Mouse (Mus musculus): ENCODE results near the gene Slc16a9. TPM values are rescaled to one million over a fixed set of nuclear protein-coding genes. Genes with fewer than 3 reads are reported as not detected.

Slc16a9 gene
- polyA plus RNA-seq, 1 experiment from 2014 or later: 0.32 TPM

DNA sequence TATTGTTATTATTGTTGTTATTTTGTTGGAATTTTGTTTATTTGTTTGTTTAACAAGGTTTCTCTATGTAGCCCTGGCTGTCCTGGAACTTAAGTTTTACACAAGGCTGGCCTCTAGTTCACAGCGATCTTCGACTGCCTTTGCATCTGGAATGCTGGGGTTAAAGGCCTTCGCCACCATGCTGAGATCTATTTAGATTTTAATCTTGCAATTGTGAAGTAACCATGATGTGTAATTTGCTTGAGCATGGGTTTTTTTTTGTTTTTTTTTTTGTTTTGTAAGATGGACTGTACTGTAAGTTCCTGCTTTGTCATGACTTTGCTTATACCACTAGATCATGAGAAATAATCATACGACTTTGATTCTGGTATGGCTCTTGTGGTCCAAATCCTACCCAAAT lies 16.0 kb downstream of the Slc16a9 start:
- no peaks in the 10 kb centered on the region for H3K4me1 ChIP-seq (replicated peaks; ENCODE audit: control insufficient read depth, insufficient read depth, low read length)
- H3K4me2 ChIP-seq (replicated peaks; ENCODE audit: low read depth, low read length): no peak overlapping the region
- WGBS: 53% methylated on average over 4 of the region's 4 CpGs
- no peak overlapping the region for H3K27ac ChIP-seq (ENCODE audit: low read depth, low read length)
- no peak for ATAC-seq (ENCODE audit: low FRiP score)
- H3K9me3 ChIP-seq (ENCODE audit: control insufficient read depth, low read length): no peaks in the 10 kb centered on the region
- no peaks in the 10 kb centered on the region for H3K36me3 ChIP-seq (ENCODE audit: control insufficient read depth, insufficient read depth, low read length)
- no peak overlapping the region for H3K9ac ChIP-seq (ENCODE audit: low read depth, low read length)
- no peak for DNase-seq (ENCODE audit: low spot score)
- no peaks in the 10 kb centered on the region for H3K27me3 ChIP-seq (ENCODE audit: control insufficient read depth, insufficient read depth, low read length)
- no peak overlapping the region for H3K4me3 ChIP-seq (ENCODE audit: low read depth, low read length)

GRCm38 (mm10) chr10:70262051-70262450 lies 17.2 kb downstream of the Slc16a9 start:
- ATAC-seq (ENCODE audit: low FRiP score): no peak
- H3K36me3 ChIP-seq (ENCODE audit: control insufficient read depth, insufficient read depth, low read length): no peaks in the 10 kb centered on the region
- no peaks in the 10 kb centered on the region for H3K9me3 ChIP-seq (ENCODE audit: control insufficient read depth, low read length)
- DNase-seq (ENCODE audit: low spot score): no peak
- no peaks in the 10 kb centered on the region for H3K4me1 ChIP-seq (replicated peaks; ENCODE audit: control insufficient read depth, insufficient read depth, low read length)
- no peaks in the 10 kb centered on the region for H3K27me3 ChIP-seq (ENCODE audit: control insufficient read depth, insufficient read depth, low read length)
- no peak overlapping the region for H3K4me2 ChIP-seq (replicated peaks; ENCODE audit: low read depth, low read length)
- 89% methylated on average over 3 of the region's 3 CpGs for WGBS
- H3K9ac ChIP-seq (ENCODE audit: low read depth, low read length): no peak overlapping the region
- no peak overlapping the region for H3K4me3 ChIP-seq (ENCODE audit: low read depth, low read length)
- H3K27ac ChIP-seq (ENCODE audit: low read depth, low read length): no peak overlapping the region

GRCm38 (mm10) chr10:70263681-70264189 lies 18.8 kb downstream of the Slc16a9 start:
- Histone ChIP-seq H3K4me3 (ENCODE audit: low read depth, low read length) (no peak overlapping the region), H3K9ac (ENCODE audit: low read depth, low read length) (no peak overlapping the region), H3K4me1 (replicated peaks; ENCODE audit: control insufficient read depth, insufficient read depth, low read length) (no peaks in the 10 kb centered on the region), H3K27ac (ENCODE audit: low read depth, low read length) (no peak overlapping the region), H3K4me2 (replicated peaks; ENCODE audit: low read depth, low read length) (no peak overlapping the region), H3K36me3 (ENCODE audit: control insufficient read depth, insufficient read depth, low read length) (no peaks in the 10 kb centered on the region), H3K27me3 (ENCODE audit: control insufficient read depth, insufficient read depth, low read length) (no peaks in the 10 kb centered on the region), H3K9me3 (ENCODE audit: control insufficient read depth, low read length) (no peaks in the 10 kb centered on the region)
- ATAC-seq (ENCODE audit: low FRiP score): no peak
- no peak for DNase-seq (ENCODE audit: low spot score)
- 94% methylated on average over 4 of the region's 4 CpGs for WGBS

DNA sequence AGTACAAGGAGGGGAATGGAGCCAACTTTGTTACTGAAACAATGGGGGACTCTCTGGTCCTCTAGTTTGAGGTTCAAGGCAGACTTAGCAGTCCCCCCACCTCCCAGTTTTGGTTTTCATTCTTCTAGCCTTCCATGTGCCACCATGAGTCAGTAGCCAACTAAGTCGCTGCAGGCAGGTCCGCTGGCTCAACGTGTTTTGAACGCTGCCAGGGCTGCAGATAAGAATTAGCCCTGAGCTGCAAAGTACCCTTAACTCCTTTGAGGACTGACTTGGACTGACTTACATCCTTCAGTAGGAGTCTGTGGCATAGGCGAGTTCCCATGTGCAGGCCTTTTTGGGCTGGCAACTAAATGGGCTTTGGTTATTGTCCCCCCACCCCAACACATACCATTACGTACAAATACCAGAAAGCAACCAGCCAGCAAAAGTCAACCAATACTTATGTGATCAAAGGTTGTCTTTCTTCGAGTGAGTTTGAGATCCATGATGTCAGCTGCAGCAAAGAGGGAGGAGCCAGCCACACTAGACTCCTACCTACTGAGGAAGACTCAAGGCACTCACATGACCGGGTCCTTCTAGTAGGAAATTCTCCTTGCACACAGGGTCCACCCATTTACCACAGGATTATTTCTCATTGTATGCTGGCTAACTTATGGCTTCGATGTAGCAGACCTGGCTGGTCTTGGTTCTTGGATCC lies 19.6 kb downstream of the Slc16a9 start:
- H3K9me3 ChIP-seq (ENCODE audit: control insufficient read depth, low read length): no peaks in the 10 kb centered on the region
- ATAC-seq (ENCODE audit: low FRiP score): no peak
- H3K36me3 ChIP-seq (ENCODE audit: control insufficient read depth, insufficient read depth, low read length): no peaks in the 10 kb centered on the region
- DNase-seq (ENCODE audit: low spot score): no peak
- H3K4me2 ChIP-seq (replicated peaks; ENCODE audit: low read depth, low read length): no peak overlapping the region
- H3K4me3 ChIP-seq (ENCODE audit: low read depth, low read length): no peak overlapping the region
- H3K4me1 ChIP-seq (replicated peaks; ENCODE audit: control insufficient read depth, insufficient read depth, low read length): no peaks in the 10 kb centered on the region
- H3K27ac ChIP-seq (ENCODE audit: low read depth, low read length): no peak overlapping the region
- no peaks in the 10 kb centered on the region for H3K27me3 ChIP-seq (ENCODE audit: control insufficient read depth, insufficient read depth, low read length)
- WGBS: 90% methylated on average over 9 of the region's 9 CpGs
- no peak overlapping the region for H3K9ac ChIP-seq (ENCODE audit: low read depth, low read length)

DNA sequence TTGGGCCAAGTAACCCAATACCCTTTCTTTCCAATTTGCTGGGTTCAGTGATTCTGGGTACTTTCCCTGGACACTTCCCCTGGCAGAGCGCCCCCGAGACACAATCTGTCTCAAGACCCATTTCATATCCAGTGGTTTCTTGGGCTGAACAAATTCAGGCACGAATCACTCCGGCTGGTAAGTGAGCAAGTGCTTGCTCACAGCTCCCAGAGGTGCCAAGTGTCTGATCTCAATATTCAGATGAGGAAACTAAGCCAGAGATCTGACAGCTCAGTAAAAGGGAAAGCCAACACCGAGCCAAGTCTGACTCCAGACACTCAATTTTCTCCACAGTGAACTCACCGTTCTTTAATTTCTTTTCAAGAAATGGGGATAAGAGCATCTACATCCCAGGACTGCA lies 21.6 kb downstream of the Slc16a9 start:
- ATAC-seq (ENCODE audit: low FRiP score) (no peak), DNase-seq (ENCODE audit: low spot score) (no peak)
- no peaks in the 10 kb centered on the region for H3K36me3 ChIP-seq (ENCODE audit: control insufficient read depth, insufficient read depth, low read length)
- 89% methylated on average over 6 of the region's 6 CpGs for WGBS
- H3K9me3 ChIP-seq (ENCODE audit: control insufficient read depth, low read length): no peaks in the 10 kb centered on the region
- no peak overlapping the region for H3K27ac ChIP-seq (ENCODE audit: low read depth, low read length)
- H3K4me3 ChIP-seq (ENCODE audit: low read depth, low read length): no peak overlapping the region
- H3K27me3 ChIP-seq (ENCODE audit: control insufficient read depth, insufficient read depth, low read length): no peaks in the 10 kb centered on the region
- H3K4me1 ChIP-seq (replicated peaks; ENCODE audit: control insufficient read depth, insufficient read depth, low read length): no peaks in the 10 kb centered on the region
- no peak overlapping the region for H3K9ac ChIP-seq (ENCODE audit: low read depth, low read length)
- no peak overlapping the region for H3K4me2 ChIP-seq (replicated peaks; ENCODE audit: low read depth, low read length)

GRCm38 (mm10) chr10:70268581-70269446 lies 23.9 kb downstream of the Slc16a9 start:
- ATAC-seq (ENCODE audit: low FRiP score) (no peak), DNase-seq (ENCODE audit: low spot score) (no peak)
- no peaks in the 10 kb centered on the region for H3K27me3 ChIP-seq (ENCODE audit: control insufficient read depth, insufficient read depth, low read length)
- H3K4me2 ChIP-seq (replicated peaks; ENCODE audit: low read depth, low read length): no peak overlapping the region
- H3K36me3 ChIP-seq (ENCODE audit: control insufficient read depth, insufficient read depth, low read length): no peaks in the 10 kb centered on the region
- no peaks in the 10 kb centered on the region for H3K9me3 ChIP-seq (ENCODE audit: control insufficient read depth, low read length)
- 85% methylated on average over 23 of the region's 23 CpGs for WGBS
- H3K4me3 ChIP-seq (ENCODE audit: low read depth, low read length): no peak overlapping the region
- no peak overlapping the region for H3K9ac ChIP-seq (ENCODE audit: low read depth, low read length)
- no peaks in the 10 kb centered on the region for H3K4me1 ChIP-seq (replicated peaks; ENCODE audit: control insufficient read depth, insufficient read depth, low read length)
- H3K27ac ChIP-seq (ENCODE audit: low read depth, low read length): no peak overlapping the region

DNA sequence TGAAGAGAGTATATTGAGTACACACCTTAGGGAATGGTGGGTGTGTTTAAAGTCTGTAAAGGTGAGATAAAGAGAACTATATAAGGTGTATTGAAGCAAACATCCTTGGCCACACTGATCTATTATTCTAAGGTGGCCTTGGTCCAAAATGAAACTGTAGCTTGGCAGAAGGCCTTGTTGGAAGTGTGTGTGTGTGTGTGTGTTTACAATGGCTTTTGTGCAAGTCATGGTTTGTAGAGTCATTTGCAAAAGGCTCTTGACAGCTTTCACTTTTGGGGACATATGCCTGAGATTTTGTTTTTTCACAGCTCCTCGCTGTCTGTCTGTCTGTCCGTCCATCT lies 24.5 kb downstream of the Slc16a9 start:
- Histone ChIP-seq H3K4me2 (replicated peaks; ENCODE audit: low read depth, low read length) (no peak overlapping the region), H3K9me3 (ENCODE audit: control insufficient read depth, low read length) (no peaks in the 10 kb centered on the region), H3K9ac (ENCODE audit: low read depth, low read length) (no peak overlapping the region), H3K27me3 (ENCODE audit: control insufficient read depth, insufficient read depth, low read length) (no peaks in the 10 kb centered on the region), H3K4me1 (replicated peaks; ENCODE audit: control insufficient read depth, insufficient read depth, low read length) (no peaks in the 10 kb centered on the region), H3K36me3 (ENCODE audit: control insufficient read depth, insufficient read depth, low read length) (no peaks in the 10 kb centered on the region), H3K4me3 (ENCODE audit: low read depth, low read length) (no peak overlapping the region), H3K27ac (ENCODE audit: low read depth, low read length) (no peak overlapping the region)
- WGBS: 98% methylated on average over 2 of the region's 2 CpGs
- DNase-seq (ENCODE audit: low spot score) (no peak), ATAC-seq (ENCODE audit: low FRiP score) (no peak)

DNA sequence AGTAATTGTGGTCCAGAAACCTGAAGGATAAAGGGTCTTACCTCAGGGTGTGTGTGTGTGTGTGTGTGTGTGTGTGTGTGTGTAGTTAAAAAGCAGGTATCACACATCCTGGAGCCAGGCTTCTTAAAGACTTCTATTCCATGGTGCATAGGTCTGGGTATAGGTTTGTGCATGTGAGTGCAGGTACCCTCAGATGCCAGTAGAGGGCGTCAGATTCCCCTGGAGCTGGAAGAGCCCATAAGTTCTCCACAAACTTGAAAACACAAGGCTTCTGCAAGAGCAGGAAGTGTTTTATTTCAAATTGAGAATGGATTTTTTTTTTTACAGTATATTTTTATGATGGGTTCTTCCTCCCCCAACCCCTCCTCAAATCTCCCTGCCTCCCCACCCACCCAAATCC lies 31.8 kb downstream of the Slc16a9 start:
- DNase-seq (ENCODE audit: low spot score) (no peak), ATAC-seq (ENCODE audit: low FRiP score) (no peak)
- H3K4me3 ChIP-seq (ENCODE audit: low read depth, low read length): no peak overlapping the region
- WGBS: 73% methylated on average over 1 of the region's 1 CpGs
- no peaks in the 10 kb centered on the region for H3K4me1 ChIP-seq (replicated peaks; ENCODE audit: control insufficient read depth, insufficient read depth, low read length)
- no peaks in the 10 kb centered on the region for H3K9me3 ChIP-seq (ENCODE audit: control insufficient read depth, low read length)
- H3K27ac ChIP-seq (ENCODE audit: low read depth, low read length): no peak overlapping the region
- H3K9ac ChIP-seq (ENCODE audit: low read depth, low read length): no peak overlapping the region
- H3K36me3 ChIP-seq (ENCODE audit: control insufficient read depth, insufficient read depth, low read length): no peaks in the 10 kb centered on the region
- H3K4me2 ChIP-seq (replicated peaks; ENCODE audit: low read depth, low read length): no peak overlapping the region
- H3K27me3 ChIP-seq (ENCODE audit: control insufficient read depth, insufficient read depth, low read length): no peaks in the 10 kb centered on the region

GRCm38 (mm10) chr10:70279349-70279748 lies 34.4 kb downstream of the Slc16a9 start:
- Histone ChIP-seq H3K4me2 (replicated peaks; ENCODE audit: low read depth, low read length) (no peak overlapping the region), H3K27me3 (ENCODE audit: control insufficient read depth, insufficient read depth, low read length) (no peaks in the 10 kb centered on the region), H3K27ac (ENCODE audit: low read depth, low read length) (no peak overlapping the region), H3K4me1 (replicated peaks; ENCODE audit: control insufficient read depth, insufficient read depth, low read length) (no peaks in the 10 kb centered on the region), H3K4me3 (ENCODE audit: low read depth, low read length) (no peak overlapping the region), H3K36me3 (ENCODE audit: control insufficient read depth, insufficient read depth, low read length) (no peaks in the 10 kb centered on the region), H3K9ac (ENCODE audit: low read depth, low read length) (no peak overlapping the region), H3K9me3 (ENCODE audit: control insufficient read depth, low read length) (no peaks in the 10 kb centered on the region)
- DNase-seq (ENCODE audit: low spot score) (no peak), ATAC-seq (ENCODE audit: low FRiP score) (no peak)
- 77% methylated on average over 8 of the region's 8 CpGs for WGBS

All from hindbrain, embryonic 11.5 days (tissue).